Mouse (Mus musculus) limb, embryonic 10.5 days (tissue): ENCODE data around the gene Clip2. TPM values are rescaled to one million over a fixed set of nuclear protein-coding genes. Genes with fewer than 3 reads are reported as not detected.
A peak's percentile ranks its signal among the peaks of the same experiment; 100 is the strongest.

Experiments
- DNase-seq: peaks from one replicate; pipeline ENCODE4 v3.0.0-alpha.2; 2017; ENCODE audit warnings: low spot score
- H3K27ac ChIP-seq: fragments of 300-500 bp; sonication (generic); 2 replicates; pipeline ENCODE4 v1.5.1; 2016; ENCODE audit warnings: mild to moderate bottlenecking
- H3K27me3 ChIP-seq: fragments of 300-500 bp; sonication (generic); 2 replicates; pipeline ENCODE4 v1.6.1; 2016; ENCODE audit warnings: low read depth, mild to moderate bottlenecking; ENCODE audit not compliant: poor library complexity, severe bottlenecking
- H3K36me3 ChIP-seq: fragments of 300-500 bp; sonication (generic); 2 replicates; pipeline ENCODE4 v1.6.1; 2016; ENCODE audit warnings: mild to moderate bottlenecking, moderate library complexity
- H3K4me1 ChIP-seq: fragments of 300-500 bp; sonication (generic); 2 replicates; pipeline ENCODE4 v1.6.1; 2016
- H3K4me3 ChIP-seq: fragments of 300-500 bp; sonication (generic); 2 replicates; pipeline ENCODE4 v1.5.1; 2016; ENCODE audit warnings: mild to moderate bottlenecking, moderate library complexity
- H3K9me3 ChIP-seq: fragments of 300-500 bp; sonication (generic); replicated peaks from 2 replicates; pipeline ENCODE4 v1.6.1; 2016; ENCODE audit warnings: mild to moderate bottlenecking
- WGBS: fragments of 180-500 bp; shearing (Covaris S2); methylation state at CpG from one replicate; pipeline ENCODE4 v1.1.7; 2016; 5-methylcytosine and 5-hydroxymethylcytosine counted together
- polyA plus RNA-seq: library from polyadenylated mRNA; unstranded; fragments of >200 nt; fragmentation: Nextera tagmentation; extraction: Ambion mirVana; gene quantifications from 2 replicates; pipeline ENCODE4 v1.2.1, GENCODE M21; 2016

The Clip2 gene
- polyA plus RNA-seq, 1 experiment from 2014 or later, result 7.1 TPM

DNA sequence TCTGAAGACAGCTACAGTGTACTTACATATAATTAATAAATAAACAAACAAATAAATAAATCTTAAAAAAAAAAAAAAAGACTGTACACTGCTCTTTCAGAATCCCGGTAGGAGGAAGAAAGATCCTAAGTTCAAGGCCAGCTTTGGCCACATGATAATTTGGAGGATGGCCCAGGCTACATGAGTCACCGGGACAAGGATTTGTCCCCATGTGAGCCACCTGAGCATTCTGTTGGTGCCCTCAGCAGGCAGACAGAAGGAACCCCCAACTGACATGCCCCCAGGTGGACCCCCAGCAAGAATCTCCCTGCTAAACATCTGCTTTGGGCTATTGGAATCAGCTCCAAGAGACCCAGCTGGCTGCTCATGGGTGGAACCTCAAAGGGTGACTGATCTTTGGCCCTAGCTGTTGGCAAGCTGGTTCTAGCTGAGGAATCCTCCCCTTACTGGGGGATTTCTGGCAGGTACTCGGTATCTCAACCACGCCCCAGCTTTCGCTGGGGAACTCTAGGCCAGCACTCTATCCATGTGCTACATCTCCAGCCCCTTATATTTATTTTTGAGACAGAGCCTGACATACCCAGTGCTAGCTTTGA, 1.8 kb upstream of the Clip2 start:
- Histone ChIP-seq H3K4me1 (peaks cover 43% of the 10 kb centered on the region), H3K27ac (no peak overlapping the region), H3K4me3 (no peak overlapping the region), H3K27me3 (no peaks in the 10 kb centered on the region), H3K9me3 (no peaks in the 10 kb centered on the region), H3K36me3 (peaks cover 10% of the 10 kb centered on the region)
- DNase-seq, result no peak
- WGBS, result 88% methylated on average over 5 of the region's 5 CpGs

GRCm38 (mm10) chr5:134551233-134552109, 763 bp downstream of the Clip2 start:
- H3K27ac ChIP-seq, result peak overlapping the region; percentile 96
- DNase-seq, result peak; percentile 66
- no peaks in the 10 kb centered on the region for H3K9me3 ChIP-seq
- no peaks in the 10 kb centered on the region for H3K27me3 ChIP-seq
- peaks cover 51% of the 10 kb centered on the region for H3K4me1 ChIP-seq
- peak overlapping the region; percentile 70 for H3K4me3 ChIP-seq
- 2% methylated on average over 52 of the region's 52 CpGs for WGBS
- peaks cover 22% of the 10 kb centered on the region for H3K36me3 ChIP-seq

DNA sequence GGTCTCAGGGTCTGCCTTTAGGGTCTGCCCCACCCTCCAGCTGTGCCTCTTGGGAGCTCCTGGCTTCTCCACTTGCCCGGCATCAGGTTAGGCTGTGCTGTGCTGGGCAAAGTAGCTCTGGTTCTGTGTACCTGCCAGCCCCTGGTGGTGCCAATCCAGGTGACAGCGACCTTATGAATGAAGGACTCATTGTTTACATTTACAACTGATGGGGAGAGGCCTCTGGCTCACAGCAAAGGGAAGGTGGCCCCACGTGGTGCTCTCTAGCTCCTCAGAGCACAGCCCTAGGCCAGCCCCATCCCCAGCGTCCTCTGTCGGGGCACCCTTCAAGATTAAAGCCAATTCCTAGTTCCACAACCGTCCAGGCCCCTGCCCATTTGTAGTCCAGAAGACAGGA, 1.4 kb downstream of the Clip2 start:
- peaks cover 28% of the 10 kb centered on the region for H3K36me3 ChIP-seq
- H3K4me1 ChIP-seq, result peaks cover 53% of the 10 kb centered on the region
- peak overlapping the region; percentile 70 for H3K4me3 ChIP-seq
- no peaks in the 10 kb centered on the region for H3K9me3 ChIP-seq
- 14% methylated on average over 6 of the region's 6 CpGs for WGBS
- H3K27me3 ChIP-seq, result no peaks in the 10 kb centered on the region
- H3K27ac ChIP-seq, result peak overlapping the region; percentile 96
- DNase-seq, result no peak

GRCm38 (mm10) chr5:134549640-134550168, 2.5 kb downstream of the Clip2 start:
- H3K4me1 ChIP-seq, result peaks cover 46% of the 10 kb centered on the region
- H3K9me3 ChIP-seq, result no peaks in the 10 kb centered on the region
- DNase-seq, result no peak
- no peak overlapping the region for H3K27ac ChIP-seq
- H3K36me3 ChIP-seq, result peaks cover 32% of the 10 kb centered on the region
- WGBS, result 88% methylated on average over 3 of the region's 3 CpGs
- no peak overlapping the region for H3K4me3 ChIP-seq
- no peaks in the 10 kb centered on the region for H3K27me3 ChIP-seq

- Histone ChIP-seq H3K9me3 (no peaks in the 10 kb centered on the region), H3K4me3 (no peak overlapping the region), H3K27ac (no peak overlapping the region), H3K4me1 (peaks cover 50% of the 10 kb centered on the region), H3K27me3 (no peaks in the 10 kb centered on the region), H3K36me3 (peaks cover 42% of the 10 kb centered on the region)
- 60% methylated on average over 5 of the region's 5 CpGs for WGBS
- no peak for DNase-seq
These were observed 3.9 kb downstream of the Clip2 start for GRCm38 (mm10) chr5:134548306-134548705.

GRCm38 (mm10) chr5:134546790-134547189, 5.4 kb downstream of the Clip2 start:
- DNase-seq, result no peak
- Histone ChIP-seq H3K4me1 (peaks cover 43% of the 10 kb centered on the region), H3K4me3 (no peak overlapping the region), H3K27me3 (no peaks in the 10 kb centered on the region), H3K36me3 (peaks cover 45% of the 10 kb centered on the region), H3K9me3 (no peaks in the 10 kb centered on the region), H3K27ac (no peak overlapping the region)
- WGBS, result 89% methylated on average over 7 of the region's 7 CpGs

DNA sequence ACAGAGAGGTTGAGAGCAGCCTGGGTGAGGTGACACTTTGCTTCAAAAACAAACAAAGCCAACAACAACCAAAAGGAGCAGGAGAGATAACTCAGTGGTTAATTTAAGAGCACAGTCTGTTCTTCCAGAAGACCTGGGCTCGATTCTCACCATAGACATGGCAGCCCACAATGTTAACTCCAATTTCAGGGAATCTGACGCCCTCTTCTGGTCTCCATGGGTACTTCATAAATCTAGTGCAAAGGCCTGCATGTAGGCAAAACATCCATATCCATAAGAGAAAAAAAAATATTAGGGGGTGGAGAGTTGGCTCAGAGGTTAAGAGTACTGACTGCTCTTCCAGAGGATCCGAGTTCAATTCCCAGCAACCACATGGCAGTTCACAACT, 7.0 kb downstream of the Clip2 start:
- WGBS, result 50% methylated on average over 3 of the region's 3 CpGs

GRCm38 (mm10) chr5:134544516-134545241, 7.6 kb downstream of the Clip2 start:
- DNase-seq, result peak; percentile 48
- no peak overlapping the region for H3K27ac ChIP-seq
- H3K4me1 ChIP-seq, result peaks cover 48% of the 10 kb centered on the region
- peaks cover 46% of the 10 kb centered on the region for H3K36me3 ChIP-seq
- no peak overlapping the region for H3K4me3 ChIP-seq
- WGBS, result 66% methylated on average over 19 of the region's 19 CpGs
- no peaks in the 10 kb centered on the region for H3K27me3 ChIP-seq
- H3K9me3 ChIP-seq, result no peaks in the 10 kb centered on the region

More for the DNA sequence above, 7.0 kb downstream of the Clip2 start:
- Histone ChIP-seq H3K27ac (no peak overlapping the region), H3K27me3 (no peaks in the 10 kb centered on the region), H3K4me3 (no peak overlapping the region), H3K9me3 (no peaks in the 10 kb centered on the region), H3K36me3 (peaks cover 51% of the 10 kb centered on the region), H3K4me1 (peaks cover 46% of the 10 kb centered on the region)
- no peak for DNase-seq

DNA sequence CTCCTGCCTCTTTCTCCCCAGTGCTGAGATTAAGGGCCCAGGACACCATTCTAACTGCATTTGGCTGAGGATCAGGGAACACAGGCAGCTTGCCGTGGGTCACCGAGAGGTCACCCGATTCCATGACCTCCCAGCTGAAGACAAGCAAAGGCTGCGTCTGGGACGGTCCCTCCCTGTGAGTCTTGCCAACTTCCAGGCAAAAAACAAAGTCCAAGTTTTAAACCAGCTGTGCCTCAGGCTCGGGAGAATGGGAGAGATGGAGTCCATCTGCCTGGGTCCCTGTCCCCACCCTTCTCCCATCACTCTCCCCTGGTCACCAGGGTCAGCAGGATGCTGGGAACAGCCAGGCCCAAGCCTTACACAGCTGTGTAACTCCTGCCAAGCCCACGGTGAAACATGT, 10.6 kb downstream of the Clip2 start:
- Histone ChIP-seq H3K27me3 (no peaks in the 10 kb centered on the region), H3K27ac (peak overlapping the region; percentile 62), H3K9me3 (no peaks in the 10 kb centered on the region), H3K4me1 (peaks cover 48% of the 10 kb centered on the region), H3K4me3 (no peak overlapping the region), H3K36me3 (peaks cover 59% of the 10 kb centered on the region)
- no peak for DNase-seq
- WGBS, result 37% methylated on average over 7 of the region's 7 CpGs

- Histone ChIP-seq H3K4me3 (0 out of 2 replicates have a peak overlapping the region, but pooled peaks have one; percentile 1), H3K27me3 (no peaks in the 10 kb centered on the region), H3K9me3 (no peaks in the 10 kb centered on the region), H3K36me3 (peaks cover 59% of the 10 kb centered on the region), H3K4me1 (peaks cover 42% of the 10 kb centered on the region), H3K27ac (peak overlapping the region; percentile 88)
- DNase-seq, result no peak
- WGBS, result 77% methylated on average over 6 of the region's 6 CpGs
These were observed 11.4 kb downstream of the Clip2 start for GRCm38 (mm10) chr5:134540881-134541280.

DNA sequence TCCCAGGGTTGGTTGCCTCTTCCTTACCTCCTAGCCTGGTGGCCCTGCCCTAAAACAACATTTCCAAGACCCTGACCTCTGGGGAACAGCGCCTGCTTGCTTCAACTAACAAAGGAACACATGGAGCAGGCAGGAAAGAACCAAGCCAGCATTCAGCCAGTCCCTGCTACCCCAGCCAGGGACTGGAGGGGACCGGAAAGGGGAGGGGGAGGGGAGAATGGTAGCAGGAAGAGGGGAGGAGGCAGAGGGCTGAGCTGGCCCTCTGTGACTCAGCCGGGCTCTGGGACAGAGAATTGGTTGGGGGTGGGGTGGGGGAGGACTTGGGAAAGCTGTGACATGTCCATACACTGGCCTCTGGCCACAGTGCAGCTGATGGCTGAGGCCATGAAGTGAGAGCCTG, 12.3 kb downstream of the Clip2 start:
- Histone ChIP-seq H3K27me3 (no peaks in the 10 kb centered on the region), H3K4me3 (peak overlapping the region; percentile 6), H3K36me3 (peaks cover 66% of the 10 kb centered on the region), H3K27ac (peak overlapping the region; percentile 88), H3K4me1 (peaks cover 41% of the 10 kb centered on the region), H3K9me3 (no peaks in the 10 kb centered on the region)
- 16% methylated on average over 3 of the region's 3 CpGs for WGBS
- peak; percentile 82 for DNase-seq

DNA sequence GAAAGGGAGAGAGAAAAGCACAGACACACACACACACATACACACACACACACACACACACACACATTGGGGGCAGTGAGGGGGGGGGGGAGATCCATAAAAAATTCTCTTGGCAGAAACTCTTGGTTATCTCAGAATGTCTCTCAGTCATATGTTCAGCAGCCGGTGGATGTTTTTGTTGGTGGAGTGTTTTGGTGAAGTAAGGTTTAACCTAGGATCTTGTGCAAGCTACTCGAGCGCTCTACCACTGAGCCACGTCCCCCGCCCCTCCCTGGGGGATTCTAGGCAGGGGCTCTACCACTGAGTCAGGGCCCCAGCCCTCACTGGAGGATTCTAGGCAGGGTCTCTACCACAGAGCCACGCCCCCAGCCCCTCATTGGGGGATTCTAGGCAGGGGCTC, 16.2 kb downstream of the Clip2 start:
- H3K4me3 ChIP-seq, result no peak overlapping the region
- no peak for DNase-seq
- H3K27ac ChIP-seq, result no peak overlapping the region
- peaks cover 86% of the 10 kb centered on the region for H3K36me3 ChIP-seq
- H3K4me1 ChIP-seq, result peaks cover 22% of the 10 kb centered on the region
- H3K27me3 ChIP-seq, result no peaks in the 10 kb centered on the region
- no peaks in the 10 kb centered on the region for H3K9me3 ChIP-seq
- 94% methylated on average over 6 of the region's 6 CpGs for WGBS
